Mouse (Mus musculus) forebrain, embryonic 12.5 days (tissue): Measurements from ENCODE around the gene Mest. TPM values are rescaled to one million over a fixed set of nuclear protein-coding genes. Genes with fewer than 3 reads are reported as not detected.

Experiments
- ATAC-seq: fragments of 200-750 bp; cut with Nextera tagmentation; 2 replicates; pipeline ENCODE4 v1.8.0; 2017; ENCODE audit warnings: moderate TSS enrichment; ENCODE audit not compliant: low FRiP score
- H3K27ac ChIP-seq: fragments of 300-500 bp; sonication (generic); 2 replicates; pipeline ENCODE4 v1.5.1; 2016; ENCODE audit warnings: mild to moderate bottlenecking
- H3K27me3 ChIP-seq: fragments of 300-500 bp; sonication (generic); 2 replicates; pipeline ENCODE4 v1.6.1; 2016; ENCODE audit warnings: mild to moderate bottlenecking
- H3K36me3 ChIP-seq: fragments of 300-500 bp; sonication (generic); replicated peaks from 2 replicates; pipeline ENCODE4 v1.6.1; 2016; ENCODE audit warnings: mild to moderate bottlenecking
- H3K4me1 ChIP-seq: fragments of 300-500 bp; sonication (generic); 2 replicates; pipeline ENCODE4 v1.6.1; 2016
- H3K4me2 ChIP-seq: fragments of 300-500 bp; sonication (generic); 2 replicates; pipeline ENCODE4 v1.6.1; 2016; ENCODE audit warnings: mild to moderate bottlenecking, moderate library complexity
- H3K4me3 ChIP-seq: fragments of 300-500 bp; sonication (generic); replicated peaks from 2 replicates; pipeline ENCODE4 v1.5.1; 2016; ENCODE audit warnings: mild to moderate bottlenecking
- H3K9ac ChIP-seq: fragments of 300-500 bp; sonication (generic); 2 replicates; pipeline ENCODE4 v1.6.1; 2016; ENCODE audit warnings: mild to moderate bottlenecking
- H3K9me3 ChIP-seq: fragments of 300-500 bp; sonication (generic); 2 replicates; pipeline ENCODE4 v1.6.1; 2016
- WGBS: fragments of 180-500 bp; shearing (Covaris S2); methylation state at CpG from one replicate; pipeline ENCODE4 v1.1.7; 2016; 5-methylcytosine and 5-hydroxymethylcytosine counted together
- polyA plus RNA-seq: library from polyadenylated mRNA; unstranded; fragments of >200 nt; fragmentation: Nextera tagmentation; extraction: Ambion mirVana; gene quantifications from 2 replicates; pipeline ENCODE4 v1.2.1, GENCODE M21; 2016

Gene Mest
- polyA plus RNA-seq, result 802 and 947 TPM in 2 replicates

- no peak within 1 kb of the TSS for H3K4me3 ChIP-seq
- H3K4me2 ChIP-seq, result no peak within 1 kb of the TSS
- peaks cover 34% of the 10 kb centered on the region for H3K4me1 ChIP-seq
- 70% methylated on average over 7 of the region's 7 CpGs for WGBS
- H3K9ac ChIP-seq, result no peak within 1 kb of the TSS
- H3K9me3 ChIP-seq, result no peaks in the 10 kb centered on the region
- H3K27ac ChIP-seq, result peak within 1 kb of the TSS; percentile 81
- no peak for ATAC-seq
- no peaks in the 10 kb centered on the region for H3K27me3 ChIP-seq
- no peaks in the 10 kb centered on the region for H3K36me3 ChIP-seq
Measured at GRCm38 (mm10) chr6:30723331-30723730, at the start of gene Mest. Mest (plus strand) TSS chr6:30723547.

- H3K27me3 ChIP-seq, result peaks cover 11% of the 10 kb centered on the region; the same call in 1 of the 2 replicates
- H3K4me3 ChIP-seq, result no peak overlapping the region
- ATAC-seq, result peak; percentile 64
- WGBS, result 18% methylated on average over 14 of the region's 14 CpGs
- H3K27ac ChIP-seq, result peak overlapping the region; percentile 95
- 0 out of 2 replicates have a peak overlapping the region, but pooled peaks have one; percentile 25 for H3K9ac ChIP-seq
- no peaks in the 10 kb centered on the region for H3K36me3 ChIP-seq
- peak overlapping the region; percentile 43 for H3K4me2 ChIP-seq
- H3K4me1 ChIP-seq, result peaks cover 56% of the 10 kb centered on the region
- no peaks in the 10 kb centered on the region for H3K9me3 ChIP-seq
Measured at GRCm38 (mm10) chr6:30673764-30674561, 49.4 kb upstream of the Mest start.

GRCm38 (mm10) chr6:30674714-30675280 lies 48.5 kb upstream of the Mest start:
- Histone ChIP-seq H3K9ac (peak overlapping the region; percentile 55; the same call in 1 of the 2 replicates), H3K4me1 (peaks cover 63% of the 10 kb centered on the region), H3K4me3 (no peak overlapping the region)

GRCm38 (mm10) chr6:30675281-30675771 lies 48.0 kb upstream of the Mest start:
- WGBS, result 7% methylated on average over 11 of the region's 11 CpGs
- H3K9ac ChIP-seq, result peak overlapping the region; percentile 55
- ATAC-seq, result peak; percentile 62
- no peaks in the 10 kb centered on the region for H3K36me3 ChIP-seq
- peaks cover 63% of the 10 kb centered on the region for H3K4me1 ChIP-seq
- peak overlapping the region; percentile 43 for H3K4me2 ChIP-seq
- H3K27me3 ChIP-seq, result no peaks in the 10 kb centered on the region
- no peak overlapping the region for H3K4me3 ChIP-seq
- H3K27ac ChIP-seq, result peak overlapping the region; percentile 95
- H3K9me3 ChIP-seq, result no peaks in the 10 kb centered on the region

More at GRCm38 (mm10) chr6:30674714-30675280, 48.5 kb upstream of the Mest start:
- peak overlapping the region; percentile 43 for H3K4me2 ChIP-seq
- no peaks in the 10 kb centered on the region for H3K36me3 ChIP-seq
- H3K27me3 ChIP-seq, result 0 out of 2 replicates have a peak, but pooled peaks cover 3% of the 10 kb centered on the region
- 22% methylated on average over 9 of the region's 9 CpGs for WGBS
- ATAC-seq, result no peak
- H3K9me3 ChIP-seq, result no peaks in the 10 kb centered on the region
- H3K27ac ChIP-seq, result peak overlapping the region; percentile 95

GRCm38 (mm10) chr6:30676506-30676905 lies 46.8 kb upstream of the Mest start:
- Histone ChIP-seq H3K4me3 (no peak overlapping the region), H3K9ac (no peak overlapping the region), H3K27ac (no peak overlapping the region), H3K9me3 (no peaks in the 10 kb centered on the region), H3K4me1 (peaks cover 60% of the 10 kb centered on the region), H3K4me2 (no peak overlapping the region), H3K27me3 (no peaks in the 10 kb centered on the region), H3K36me3 (no peaks in the 10 kb centered on the region)
- no peak for ATAC-seq
- WGBS, result 81% methylated on average over 6 of the region's 6 CpGs

- peaks cover 62% of the 10 kb centered on the region for H3K4me1 ChIP-seq
- WGBS, result 67% methylated on average over 9 of the region's 9 CpGs
- H3K36me3 ChIP-seq, result no peaks in the 10 kb centered on the region
- H3K4me3 ChIP-seq, result no peak overlapping the region
- ATAC-seq, result no peak
- H3K9me3 ChIP-seq, result no peaks in the 10 kb centered on the region
- peak overlapping the region; percentile 37; the same call in 1 of the 2 replicates for H3K27ac ChIP-seq
- H3K27me3 ChIP-seq, result no peaks in the 10 kb centered on the region
- no peak overlapping the region for H3K4me2 ChIP-seq
- 0 out of 2 replicates have a peak overlapping the region, but pooled peaks have one; percentile 17 for H3K9ac ChIP-seq
Measured at GRCm38 (mm10) chr6:30677591-30677990, 45.8 kb upstream of the Mest start.

GRCm38 (mm10) chr6:30678482-30678881 lies 44.9 kb upstream of the Mest start:
- 56% methylated on average over 6 of the region's 6 CpGs for WGBS
- Histone ChIP-seq H3K36me3 (no peaks in the 10 kb centered on the region), H3K4me1 (peaks cover 62% of the 10 kb centered on the region), H3K9ac (peak overlapping the region; percentile 38; the same call in 1 of the 2 replicates), H3K9me3 (no peaks in the 10 kb centered on the region), H3K4me3 (no peak overlapping the region), H3K4me2 (no peak overlapping the region), H3K27me3 (no peaks in the 10 kb centered on the region), H3K27ac (peak overlapping the region; percentile 68)
- ATAC-seq, result 0 out of 2 replicates have a peak, but pooled peaks have one; percentile 69

GRCm38 (mm10) chr6:30679567-30679966 lies 43.8 kb upstream of the Mest start:
- Histone ChIP-seq H3K9ac (no peak overlapping the region), H3K36me3 (no peaks in the 10 kb centered on the region), H3K4me3 (no peak overlapping the region), H3K4me1 (peaks cover 52% of the 10 kb centered on the region), H3K27ac (0 out of 2 replicates have a peak overlapping the region, but pooled peaks have one; percentile 11), H3K4me2 (no peak overlapping the region), H3K9me3 (no peaks in the 10 kb centered on the region), H3K27me3 (no peaks in the 10 kb centered on the region)
- 51% methylated on average over 5 of the region's 5 CpGs for WGBS
- no peak for ATAC-seq

- H3K36me3 ChIP-seq, result no peaks in the 10 kb centered on the region
- no peaks in the 10 kb centered on the region for H3K9me3 ChIP-seq
- no peak overlapping the region for H3K27ac ChIP-seq
- H3K4me1 ChIP-seq, result peaks cover 43% of the 10 kb centered on the region
- WGBS, result 83% methylated on average over 7 of the region's 7 CpGs
- no peak overlapping the region for H3K9ac ChIP-seq
- no peaks in the 10 kb centered on the region for H3K27me3 ChIP-seq
- H3K4me2 ChIP-seq, result no peak overlapping the region
- no peak for ATAC-seq
- no peak overlapping the region for H3K4me3 ChIP-seq
Measured at GRCm38 (mm10) chr6:30680442-30680841, 42.9 kb upstream of the Mest start.

- Histone ChIP-seq H3K4me3 (no peak overlapping the region), H3K27ac (peak overlapping the region; percentile 74), H3K27me3 (no peaks in the 10 kb centered on the region), H3K4me1 (peaks cover 29% of the 10 kb centered on the region), H3K9ac (no peak overlapping the region), H3K9me3 (no peaks in the 10 kb centered on the region), H3K4me2 (no peak overlapping the region), H3K36me3 (no peaks in the 10 kb centered on the region)
- 63% methylated on average over 13 of the region's 13 CpGs for WGBS
- ATAC-seq, result no peak
Measured at GRCm38 (mm10) chr6:30681935-30682900, 41.1 kb upstream of the Mest start.

GRCm38 (mm10) chr6:30684570-30684969 lies 38.8 kb upstream of the Mest start:
- no peaks in the 10 kb centered on the region for H3K9me3 ChIP-seq
- H3K27ac ChIP-seq, result no peak overlapping the region
- no peaks in the 10 kb centered on the region for H3K27me3 ChIP-seq
- ATAC-seq, result no peak
- WGBS, result 80% methylated on average over 1 of the region's 1 CpGs
- H3K4me1 ChIP-seq, result peaks cover 14% of the 10 kb centered on the region
- no peak overlapping the region for H3K4me3 ChIP-seq
- no peak overlapping the region for H3K4me2 ChIP-seq
- H3K9ac ChIP-seq, result no peak overlapping the region
- H3K36me3 ChIP-seq, result no peaks in the 10 kb centered on the region
